Mouse (Mus musculus) erythroid progenitor cell, adult 5-6 weeks (primary cell): ENCODE data around the gene Mcpt4. TPM values are rescaled to one million over a fixed set of nuclear protein-coding genes. Genes with fewer than 3 reads are reported as not detected.

Source experiments
- total RNA-seq, 2 experiments: library from RNA; stranded (forward) in 1 of 2; stranded (reverse) in 1 of 2; fragments of 150-400 nt in 1 of 2; fragments of 186-747, 209-891 nt in 1 of 2; gene quantifications; 2 replicates each; pipeline versions ENCODE4 v1.2.3 to v1.2.4; 2015 to 2017; ENCODE audit warnings: low replicate concordance in 2 of 2

Mcpt4 gene
- total RNA-seq, 2 experiments from 2014 or later: not detected

Other genes starting within 250 kb of the Mcpt4 start
- not detected in 2 replicates for gene Nfatc4, start 239.2 kb downstream of the Mcpt4 start, total RNA-seq (2015; ENCODE audit: low replicate concordance)
- not detected in 2 replicates for gene Nfatc4, start 239.2 kb downstream of the Mcpt4 start, total RNA-seq (2017; ENCODE audit: low replicate concordance)
- gene Nynrin, start 208.3 kb downstream of the Mcpt4 start, total RNA-seq (2015; ENCODE audit: low replicate concordance): under 0.01 and 4.2 TPM in 2 replicates
- gene Nynrin, start 208.3 kb downstream of the Mcpt4 start, total RNA-seq (2017; ENCODE audit: low replicate concordance): 0.26 and 0.45 TPM in 2 replicates
- gene Cbln3, start 177.9 kb downstream of the Mcpt4 start, total RNA-seq (2015; ENCODE audit: low replicate concordance): 0.42 TPM in 1 of 2 replicates, not detected in the other
- not detected in 2 replicates for gene Cbln3, start 177.9 kb downstream of the Mcpt4 start, total RNA-seq (2017; ENCODE audit: low replicate concordance)
- gene Khnyn, start 177.4 kb downstream of the Mcpt4 start, total RNA-seq (2015; ENCODE audit: low replicate concordance): 3.2 and 3.8 TPM in 2 replicates
- 5.0 and 8.1 TPM in 2 replicates for gene Khnyn, start 177.4 kb downstream of the Mcpt4 start, total RNA-seq (2017; ENCODE audit: low replicate concordance)
- gene Sdr39u1, start 162.0 kb downstream of the Mcpt4 start, total RNA-seq (2015; ENCODE audit: low replicate concordance): 5.4 and 5.9 TPM in 2 replicates
- gene Sdr39u1, start 162.0 kb downstream of the Mcpt4 start, total RNA-seq (2017; ENCODE audit: low replicate concordance): 0.64 TPM in 1 of 2 replicates, not detected in the other
- gene Cma1, start 117.6 kb downstream of the Mcpt4 start, total RNA-seq (2015; ENCODE audit: low replicate concordance): not detected in 2 replicates
- gene Cma1, start 117.6 kb downstream of the Mcpt4 start, total RNA-seq (2017; ENCODE audit: low replicate concordance): not detected in 2 replicates
- gene Cma2, start 111.3 kb downstream of the Mcpt4 start, total RNA-seq (2015; ENCODE audit: low replicate concordance): not detected in 2 replicates
- not detected in 2 replicates for gene Cma2, start 111.3 kb downstream of the Mcpt4 start, total RNA-seq (2017; ENCODE audit: low replicate concordance)
- not detected in 2 replicates for gene Mcpt1, start 44.3 kb downstream of the Mcpt4 start, total RNA-seq (2015; ENCODE audit: low replicate concordance)
- gene Mcpt1, start 44.3 kb downstream of the Mcpt4 start, total RNA-seq (2017; ENCODE audit: low replicate concordance): 1.8 TPM in 1 of 2 replicates, not detected in the other
- gene Mcpt9, start 31.8 kb downstream of the Mcpt4 start, total RNA-seq (2015; ENCODE audit: low replicate concordance): not detected in 2 replicates
- not detected in 2 replicates for gene Mcpt9, start 31.8 kb downstream of the Mcpt4 start, total RNA-seq (2017; ENCODE audit: low replicate concordance)
- gene Mcpt2, start 20.3 kb downstream of the Mcpt4 start, total RNA-seq (2015; ENCODE audit: low replicate concordance): not detected in 2 replicates
- not detected in 2 replicates for gene Mcpt2, start 20.3 kb downstream of the Mcpt4 start, total RNA-seq (2017; ENCODE audit: low replicate concordance)
- 169 and 180 TPM in 2 replicates for gene Mcpt8, start 23.0 kb upstream of the Mcpt4 start, total RNA-seq (2015; ENCODE audit: low replicate concordance)
- gene Mcpt8, start 23.0 kb upstream of the Mcpt4 start, total RNA-seq (2017; ENCODE audit: low replicate concordance): 49.1 and 57.2 TPM in 2 replicates
- 241 and 321 TPM in 2 replicates for gene Ctsg, start 40.3 kb upstream of the Mcpt4 start, total RNA-seq (2015; ENCODE audit: low replicate concordance)
- gene Ctsg, start 40.3 kb upstream of the Mcpt4 start, total RNA-seq (2017; ENCODE audit: low replicate concordance): 119 and 142 TPM in 2 replicates
- not detected in 2 replicates for gene Gzme, start 58.3 kb upstream of the Mcpt4 start, total RNA-seq (2015; ENCODE audit: low replicate concordance)
- not detected in 2 replicates for gene Gzme, start 58.3 kb upstream of the Mcpt4 start, total RNA-seq (2017; ENCODE audit: low replicate concordance)
- not detected in 2 replicates for gene Gzmd, start 70.3 kb upstream of the Mcpt4 start, total RNA-seq (2015; ENCODE audit: low replicate concordance)
- not detected in 2 replicates for gene Gzmd, start 70.3 kb upstream of the Mcpt4 start, total RNA-seq (2017; ENCODE audit: low replicate concordance)
- gene Gzmg, start 97.3 kb upstream of the Mcpt4 start, total RNA-seq (2015; ENCODE audit: low replicate concordance): not detected in 2 replicates
- gene Gzmg, start 97.3 kb upstream of the Mcpt4 start, total RNA-seq (2017; ENCODE audit: low replicate concordance): not detected in 2 replicates
- gene Gzmn, start 112.3 kb upstream of the Mcpt4 start, total RNA-seq (2015; ENCODE audit: low replicate concordance): not detected in 2 replicates
- not detected in 2 replicates for gene Gzmn, start 112.3 kb upstream of the Mcpt4 start, total RNA-seq (2017; ENCODE audit: low replicate concordance)
- gene Gzmf, start 149.1 kb upstream of the Mcpt4 start, total RNA-seq (2015; ENCODE audit: low replicate concordance): not detected in 2 replicates
- not detected in 2 replicates for gene Gzmf, start 149.1 kb upstream of the Mcpt4 start, total RNA-seq (2017; ENCODE audit: low replicate concordance)
- not detected in 2 replicates for gene Gzmc, start 172.3 kb upstream of the Mcpt4 start, total RNA-seq (2015; ENCODE audit: low replicate concordance)
- gene Gzmc, start 172.3 kb upstream of the Mcpt4 start, total RNA-seq (2017; ENCODE audit: low replicate concordance): not detected in 2 replicates
- gene Gzmb, start 199.9 kb upstream of the Mcpt4 start, total RNA-seq (2015; ENCODE audit: low replicate concordance): 6.3 TPM in 1 of 2 replicates, not detected in the other
- not detected in 2 replicates for gene Gzmb, start 199.9 kb upstream of the Mcpt4 start, total RNA-seq (2017; ENCODE audit: low replicate concordance)